Mouse (Mus musculus): ENCODE data around the gene Isl2. TPM values are rescaled to one million over a fixed set of nuclear protein-coding genes. Genes with fewer than 3 reads are reported as not detected.

Gene Isl2
- total and polyA plus RNA-seq, 3 experiments: 0.47 to 0.56 (median 0.55) TPM

GRCm38 (mm10) chr9:55545556-55546175 is 7.2 kb downstream of the Isl2 start:
- Histone ChIP-seq H3K4me3 (replicated peaks in 1 of 3; ENCODE audit: low read depth in 2 of 3, low read length in 2 of 3, poor library complexity in 1 of 3) (no peak overlapping the region), H3K27me3 (replicated peaks) (no peaks in the 10 kb centered on the region)
- dilution Hi-C loops (cut with MboI; ENCODE audit: extremely low pct_ligation_motif_present, extremely low pct_unique_long_range_greater_than_20kb, low sequenced_read_pairs): no loop called here

DNA sequence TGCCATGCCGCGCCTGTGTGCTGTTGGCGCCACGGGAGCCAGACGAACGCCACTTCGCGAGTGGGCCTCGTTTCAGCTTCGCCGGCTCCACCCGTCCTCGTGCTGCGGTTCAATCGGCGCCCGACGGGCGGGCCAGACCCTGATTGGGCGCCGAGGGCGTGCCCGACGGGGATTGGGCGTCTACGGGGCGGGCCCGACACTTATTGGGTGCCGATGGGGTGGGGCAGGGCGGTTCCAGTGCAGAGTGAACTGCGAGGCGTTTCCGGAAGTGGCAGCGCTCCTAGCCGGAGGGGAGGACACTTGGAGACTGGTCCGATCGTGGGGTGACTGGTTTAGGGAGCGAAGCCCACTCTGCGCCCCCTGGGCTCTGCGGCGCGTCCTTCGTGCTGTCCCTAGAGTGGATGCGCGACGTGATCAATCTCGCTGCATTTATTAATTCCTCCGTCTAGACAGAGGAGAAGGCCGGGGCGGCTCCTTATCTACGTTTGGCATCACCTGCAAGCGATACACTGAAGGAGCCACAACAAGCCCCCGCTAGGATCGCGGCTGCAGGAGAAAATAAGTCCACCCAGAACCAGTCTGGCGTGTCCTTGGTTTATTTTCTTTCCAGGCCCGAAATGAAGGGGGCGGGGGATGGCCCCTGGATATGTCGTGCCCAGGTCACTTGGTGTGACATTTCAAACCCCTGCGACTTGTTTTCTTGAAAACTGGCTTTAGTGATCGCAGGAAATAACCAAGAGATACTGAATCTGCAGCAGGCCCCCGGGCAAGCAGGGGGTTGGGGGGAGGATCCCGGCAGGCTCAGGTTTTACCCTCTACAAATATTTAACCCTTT is 7.9 kb downstream of the Isl2 start:
- no peaks in the 10 kb centered on the region for H3K4me1 ChIP-seq (ENCODE audit: control insufficient read depth in 1 of 2, insufficient read depth in 2 of 2)
- H3K36me3 ChIP-seq (replicated peaks in 1 of 2; ENCODE audit: control insufficient read depth in 1 of 2, insufficient read depth in 1 of 2, low read length in 1 of 2): peaks cover 0 to 29% of the 10 kb centered on the region in 2 experiments
- H3K9me3 ChIP-seq (replicated peaks; ENCODE audit: low read length): peaks cover 28% of the 10 kb centered on the region
- in situ Hi-C loops (cut with MboI; ENCODE audit: low pct_ligation_motif_present, low pct_unique_long_range_greater_than_20kb, low sequenced_read_pairs): no loop called here
- no peaks in the 10 kb centered on the region for H3K27me3 ChIP-seq (replicated peaks)
- H3K9ac ChIP-seq (ENCODE audit: insufficient read depth, low read depth): no peak overlapping the region
- no peak for DNase-seq (ENCODE audit: extremely low read depth)
- TF ChIP-seq HCFC1 (IDR thresholded peaks at IDR 0.05; ENCODE audit: low read depth, low read length) (no peak), MYC (IDR thresholded peaks at IDR 0.05; ENCODE audit: low read depth, low read length) (no peak), ZNF384 (IDR thresholded peaks at IDR 0.05; ENCODE audit: low read depth, low read length) (no peak), MXI1 (IDR thresholded peaks at IDR 0.05; ENCODE audit: low read depth, low read length) (no peak), RAD21 (IDR thresholded peaks at IDR 0.05; ENCODE audit: low read depth, low read length) (no peak), ETS1 (conservative IDR thresholded peaks at IDR 0.05; ENCODE audit: low read depth, low read length) (no peak), GABPA (IDR thresholded peaks at IDR 0.05; ENCODE audit: insufficient replicate concordance, low read depth, low read length) (no peak), POLR2A (IDR thresholded peaks at IDR 0.05; ENCODE audit: low read depth, low read length) (no peak), USF2 (conservative IDR thresholded peaks at IDR 0.05; ENCODE audit: low read depth, low read length) (no peak)
- H3K4me3 ChIP-seq (replicated peaks in 1 of 3; ENCODE audit: low read depth in 2 of 3, low read length in 2 of 3, poor library complexity in 1 of 3): no peak overlapping the region
- dilution Hi-C loops (cut with MboI; ENCODE audit: extremely low pct_ligation_motif_present, extremely low pct_unique_long_range_greater_than_20kb, low sequenced_read_pairs): no loop called here
- no peak overlapping the region for H3K4me2 ChIP-seq (ENCODE audit: insufficient read depth, low read depth, poor library complexity, severe bottlenecking)
- H3K27ac ChIP-seq (ENCODE audit: insufficient read depth, low read depth): no peak overlapping the region
- H3K79me2 ChIP-seq (replicated peaks; ENCODE audit: control insufficient read depth, extremely low read depth, insufficient read depth, poor library complexity, severe bottlenecking): no peaks in the 10 kb centered on the region

More at GRCm38 (mm10) chr9:55545556-55546175, 7.2 kb downstream of the Isl2 start:
- no peak overlapping the region for H3K27ac ChIP-seq (ENCODE audit: insufficient read depth, low read depth)
- in situ Hi-C loops (cut with MboI; ENCODE audit: low pct_ligation_motif_present, low pct_unique_long_range_greater_than_20kb, low sequenced_read_pairs): no loop called here
- H3K79me2 ChIP-seq (replicated peaks; ENCODE audit: control insufficient read depth, extremely low read depth, insufficient read depth, poor library complexity, severe bottlenecking): no peaks in the 10 kb centered on the region
- H3K4me1 ChIP-seq (ENCODE audit: control insufficient read depth in 1 of 2, insufficient read depth in 2 of 2): no peaks in the 10 kb centered on the region
- no peak overlapping the region for H3K9ac ChIP-seq (ENCODE audit: insufficient read depth, low read depth)
- no peak for TF ChIP-seq E2F4 (IDR thresholded peaks at IDR 0.05; ENCODE audit: insufficient replicate concordance, low read depth, low read length)
- TF ChIP-seq ZNF384 (IDR thresholded peaks at IDR 0.05; ENCODE audit: low read depth, low read length): no peak
- no peak for TF ChIP-seq MAX (IDR thresholded peaks at IDR 0.05; ENCODE audit: low read length)
- no peak for TF ChIP-seq UBTF (IDR thresholded peaks at IDR 0.05; ENCODE audit: low read depth, low read length)
- no peak for TF ChIP-seq MAFK (IDR thresholded peaks at IDR 0.05; ENCODE audit: insufficient replicate concordance, low read length)
- TF ChIP-seq KAT2A (IDR thresholded peaks at IDR 0.05; ENCODE audit: insufficient replicate concordance, low read length): no peak
- TF ChIP-seq BHLHE40 (IDR thresholded peaks at IDR 0.05; ENCODE audit: low read depth, low read length): no peak
- no peak for TF ChIP-seq CHD1 (IDR thresholded peaks at IDR 0.05; ENCODE audit: low read depth, low read length)
- TF ChIP-seq ZMIZ1 (IDR thresholded peaks at IDR 0.05; ENCODE audit: low read depth, low read length): no peak
- TF ChIP-seq MEF2A (IDR thresholded peaks at IDR 0.05; ENCODE audit: borderline replicate concordance, low read depth, low read length): no peak
- no peak for TF ChIP-seq SMC3 (IDR thresholded peaks at IDR 0.05; ENCODE audit: low read depth, low read length)
- TF ChIP-seq PAX5 (IDR thresholded peaks at IDR 0.05; ENCODE audit: low read length): no peak
- TF ChIP-seq USF2 (conservative IDR thresholded peaks at IDR 0.05; ENCODE audit: low read depth, low read length): no peak
- H3K9me3 ChIP-seq (replicated peaks; ENCODE audit: low read length): peaks cover 28% of the 10 kb centered on the region
- DNase-seq (ENCODE audit: extremely low read depth): no peak
- peaks cover 0 to 29% of the 10 kb centered on the region in 2 experiments for H3K36me3 ChIP-seq (replicated peaks in 1 of 2; ENCODE audit: control insufficient read depth in 1 of 2, insufficient read depth in 1 of 2, low read length in 1 of 2)
- H3K4me2 ChIP-seq (ENCODE audit: insufficient read depth, low read depth, poor library complexity, severe bottlenecking): no peak overlapping the region

All from CH12.LX (cell line).